Mouse (Mus musculus): Measurements from ENCODE around the gene Klhl11.
A peak's percentile ranks its signal among the peaks of the same experiment; 100 is the strongest.

Klhl11 gene

DNA sequence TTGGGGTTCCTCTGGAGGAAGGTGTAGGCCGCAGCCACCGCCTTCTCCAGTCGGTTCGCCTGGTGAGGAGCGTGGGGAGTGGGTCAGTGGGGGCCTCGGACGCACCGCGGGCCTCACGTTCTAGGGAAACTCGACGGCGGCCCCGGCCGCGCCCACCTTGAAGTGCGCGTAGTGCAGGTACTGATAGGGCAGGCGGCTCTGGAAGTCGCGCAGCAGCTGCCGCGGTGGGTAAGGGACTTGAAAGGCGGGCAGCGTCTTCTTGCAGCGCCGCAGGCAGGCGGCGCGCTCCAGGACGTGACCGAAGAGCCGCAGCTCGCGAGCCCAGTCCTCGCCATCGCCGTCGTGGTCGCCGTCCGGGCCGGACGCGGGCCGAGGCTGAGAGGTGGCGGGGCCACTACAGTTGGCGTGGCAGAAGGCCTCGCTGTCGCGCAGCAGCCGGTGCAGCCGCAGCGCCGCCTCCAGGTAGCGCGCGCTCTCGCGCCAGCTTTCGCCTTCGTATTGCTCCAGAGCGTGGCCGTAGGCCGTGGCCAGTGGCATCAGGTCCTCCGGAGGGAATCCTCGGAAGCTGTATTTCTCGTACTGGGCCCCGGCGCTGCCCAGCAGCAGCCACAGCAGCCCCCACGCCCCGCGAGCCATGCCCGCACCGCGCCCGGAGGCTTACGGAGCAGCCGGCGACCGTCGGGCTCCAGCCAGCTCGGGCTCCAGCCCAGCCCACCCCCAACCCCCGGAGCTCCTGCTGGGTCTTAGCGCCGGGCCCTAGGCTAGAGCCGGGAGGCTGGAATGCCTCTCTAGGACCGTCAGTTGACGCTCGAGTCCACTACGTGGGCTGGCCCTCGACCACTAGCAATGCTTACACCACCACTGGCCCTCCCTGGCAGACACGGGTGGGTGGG, 58.3 kb downstream of the Klhl11 start, which contains the start of gene P3h4:
TSS of gene P3h4 (minus strand) at position 816 of the 893 bp plus-strand sequence.
- DNase-seq (ENCODE audit: low spot score in 2 of 2) = peak; percentile 68 to 87

DNA sequence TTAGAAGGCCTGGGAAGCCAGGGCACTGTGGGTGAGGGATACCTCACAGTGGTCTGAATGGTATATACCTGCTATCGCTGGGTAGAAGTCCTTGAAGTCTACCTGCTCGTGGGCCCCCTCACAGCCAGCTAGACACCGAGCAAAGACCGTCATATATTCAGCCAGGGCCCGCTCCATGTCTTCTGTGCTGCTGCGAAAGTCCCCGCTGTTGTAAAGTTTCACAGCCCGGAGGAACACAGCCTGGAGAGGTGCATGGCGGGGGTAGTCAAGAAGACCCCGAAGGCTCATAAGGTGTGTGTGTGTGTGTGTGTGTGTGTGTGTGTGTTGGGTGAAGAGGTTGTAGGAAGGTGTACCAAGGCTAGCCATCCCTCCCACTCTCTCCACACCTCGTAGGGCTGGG, 59.0 kb downstream of the Klhl11 start:
- DNase-seq (ENCODE audit: low spot score in 2 of 2) = no peak

Measured in cerebellum, postnatal 4 days (tissue).